Mouse (Mus musculus) kidney, adult 8-10 months (tissue): ENCODE data around the gene Arl6ip4.

ENCODE experiments used
- DNase-seq, 2 experiments: peaks; one replicate each; pipeline ENCODE4 v3.0.0; 2022

Gene Arl6ip4

GRCm38 (mm10) chr5:124115990-124116845, at the start of gene Arl6ip4:
TSS of gene Arl6ip4 (plus strand) at chr5:124116089.
- DNase-seq, result peak in 1 of 2 experiments; percentile 77

- no peak for DNase-seq
These were observed 46.2 kb upstream of the Arl6ip4 start for GRCm38 (mm10) chr5:124069657-124070056.

- no peak for DNase-seq
These were observed 42.2 kb upstream of the Arl6ip4 start for GRCm38 (mm10) chr5:124073682-124074081.

GRCm38 (mm10) chr5:124074845-124075307, 41.0 kb upstream of the Arl6ip4 start:
- no peak for DNase-seq

- DNase-seq, result no peak
These were observed 40.2 kb upstream of the Arl6ip4 start for GRCm38 (mm10) chr5:124075716-124076115.

- DNase-seq, result no peak
These were observed 39.3 kb upstream of the Arl6ip4 start for GRCm38 (mm10) chr5:124076559-124076958.

- no peak for DNase-seq
These were observed 38.6 kb upstream of the Arl6ip4 start for GRCm38 (mm10) chr5:124077241-124077640.

GRCm38 (mm10) chr5:124077856-124078460, 37.9 kb upstream of the Arl6ip4 start:
- no peak for DNase-seq

GRCm38 (mm10) chr5:124078794-124079416, 37.0 kb upstream of the Arl6ip4 start:
- DNase-seq, result no peak

- no peak for DNase-seq
These were observed 36.0 kb upstream of the Arl6ip4 start for GRCm38 (mm10) chr5:124079880-124080279.

GRCm38 (mm10) chr5:124082447-124082846, 33.4 kb upstream of the Arl6ip4 start:
- no peak for DNase-seq

GRCm38 (mm10) chr5:124082941-124083688, 32.8 kb upstream of the Arl6ip4 start:
- no peak for DNase-seq

- DNase-seq, result peak; percentile 50 to 52
These were observed 31.9 kb upstream of the Arl6ip4 start for GRCm38 (mm10) chr5:124083850-124084587.

GRCm38 (mm10) chr5:124084588-124085173, 31.2 kb upstream of the Arl6ip4 start:
- DNase-seq, result peak; percentile 79 to 87

- DNase-seq, result no peak
These were observed 30.4 kb upstream of the Arl6ip4 start for GRCm38 (mm10) chr5:124085513-124085912.

- no peak for DNase-seq
These were observed 29.0 kb upstream of the Arl6ip4 start for GRCm38 (mm10) chr5:124086876-124087275.

GRCm38 (mm10) chr5:124089868-124090267, 26.0 kb upstream of the Arl6ip4 start:
- no peak for DNase-seq

GRCm38 (mm10) chr5:124091951-124092406, 23.9 kb upstream of the Arl6ip4 start:
- no peak for DNase-seq

GRCm38 (mm10) chr5:124093120-124093794, 22.6 kb upstream of the Arl6ip4 start:
- DNase-seq, result peak; percentile 81 to 86

GRCm38 (mm10) chr5:124093852-124094604, 21.9 kb upstream of the Arl6ip4 start:
- no peak for DNase-seq
